Mouse (Mus musculus): Measurements from ENCODE around the gene Ptdss2. TPM values are rescaled to one million over a fixed set of nuclear protein-coding genes. Genes with fewer than 3 reads are reported as not detected.

The Ptdss2 gene
- polyA plus RNA-seq, 1 experiment from 2014 or later, result 136 TPM

- ATAC-seq (ENCODE audit: low read depth), result peak; percentile 61
- no peak overlapping the region for H3K9ac ChIP-seq (ENCODE audit: low read depth, low read length)
- H3K9me3 ChIP-seq (replicated peaks; ENCODE audit: control insufficient read depth, low read length), result no peaks in the 10 kb centered on the region
- WGBS (ENCODE audit: insufficient replicate concordance), result 75% methylated on average over 9 of the region's 9 CpGs
- H3K4me3 ChIP-seq (ENCODE audit: low read depth, low read length), result no peak overlapping the region
- H3K36me3 ChIP-seq (ENCODE audit: control insufficient read depth, insufficient read depth), result no peaks in the 10 kb centered on the region
- peaks cover 24% of the 10 kb centered on the region for H3K4me1 ChIP-seq (ENCODE audit: control insufficient read depth, low read depth, low read length)
- H3K4me2 ChIP-seq (ENCODE audit: low read depth, low read length), result no peak overlapping the region
- H3K27me3 ChIP-seq (ENCODE audit: control insufficient read depth, insufficient read depth, low read depth, low read length), result 0 out of 2 replicates have a peak, but pooled peaks cover 3% of the 10 kb centered on the region
- no peak overlapping the region for H3K27ac ChIP-seq (ENCODE audit: low read length)
These were observed 6.3 kb upstream of the Ptdss2 start for GRCm38 (mm10) chr7:141115874-141116273.

- Histone ChIP-seq H3K9me3 (replicated peaks; ENCODE audit: control insufficient read depth, low read length) (no peaks in the 10 kb centered on the region), H3K27ac (ENCODE audit: low read length) (no peak within 1 kb of the TSS), H3K4me1 (ENCODE audit: control insufficient read depth, low read depth, low read length) (peaks cover 38% of the 10 kb centered on the region), H3K27me3 (ENCODE audit: control insufficient read depth, insufficient read depth, low read depth, low read length) (0 out of 2 replicates have a peak, but pooled peaks cover 3% of the 10 kb centered on the region), H3K36me3 (ENCODE audit: control insufficient read depth, insufficient read depth) (no peaks in the 10 kb centered on the region), H3K9ac (ENCODE audit: low read depth, low read length) (no peak within 1 kb of the TSS; the same call in 1 of the 2 replicates), H3K4me2 (ENCODE audit: low read depth, low read length) (no peak within 1 kb of the TSS), H3K4me3 (ENCODE audit: low read depth, low read length) (no peak within 1 kb of the TSS)
- no peak for ATAC-seq (ENCODE audit: low read depth)
- WGBS (ENCODE audit: insufficient replicate concordance), result 38% methylated on average over 9 of the region's 9 CpGs
These were observed 4.5 kb upstream of the Ptdss2 start, which contains the start of gene Ano9 for GRCm38 (mm10) chr7:141117636-141118035. Gene Ano9, minus strand, starts transcription at chr7:141117806.

- no peaks in the 10 kb centered on the region for H3K27me3 ChIP-seq (ENCODE audit: control insufficient read depth, insufficient read depth, low read depth, low read length)
- no peak for ATAC-seq (ENCODE audit: low read depth)
- no peak overlapping the region for H3K9ac ChIP-seq (ENCODE audit: low read depth, low read length)
- H3K36me3 ChIP-seq (ENCODE audit: control insufficient read depth, insufficient read depth), result no peaks in the 10 kb centered on the region
- H3K27ac ChIP-seq (ENCODE audit: low read length), result no peak overlapping the region; the same call in 1 of the 2 replicates
- H3K4me2 ChIP-seq (ENCODE audit: low read depth, low read length), result no peak overlapping the region
- peaks cover 50% of the 10 kb centered on the region for H3K4me1 ChIP-seq (ENCODE audit: control insufficient read depth, low read depth, low read length)
- H3K9me3 ChIP-seq (replicated peaks; ENCODE audit: control insufficient read depth, low read length), result no peaks in the 10 kb centered on the region
- no peak overlapping the region for H3K4me3 ChIP-seq (ENCODE audit: low read depth, low read length)
- WGBS (ENCODE audit: insufficient replicate concordance), result 42% methylated on average over 3 of the region's 3 CpGs
These were observed 2.7 kb upstream of the Ptdss2 start for GRCm38 (mm10) chr7:141119487-141119886.

- peaks cover 61% of the 10 kb centered on the region for H3K4me1 ChIP-seq (ENCODE audit: control insufficient read depth, low read depth, low read length)
- WGBS (ENCODE audit: insufficient replicate concordance), result 61% methylated on average over 3 of the region's 3 CpGs
- peak overlapping the region; percentile 77 for H3K27ac ChIP-seq (ENCODE audit: low read length)
- H3K4me2 ChIP-seq (ENCODE audit: low read depth, low read length), result no peak overlapping the region
- no peaks in the 10 kb centered on the region for H3K36me3 ChIP-seq (ENCODE audit: control insufficient read depth, insufficient read depth)
- no peak for ATAC-seq (ENCODE audit: low read depth)
- no peak overlapping the region for H3K9ac ChIP-seq (ENCODE audit: low read depth, low read length)
- H3K27me3 ChIP-seq (ENCODE audit: control insufficient read depth, insufficient read depth, low read depth, low read length), result no peaks in the 10 kb centered on the region
- H3K9me3 ChIP-seq (replicated peaks; ENCODE audit: control insufficient read depth, low read length), result no peaks in the 10 kb centered on the region
- H3K4me3 ChIP-seq (ENCODE audit: low read depth, low read length), result no peak overlapping the region
These were observed 1.6 kb upstream of the Ptdss2 start for GRCm38 (mm10) chr7:141120605-141121004.

GRCm38 (mm10) chr7:141121051-141121531 lies 1.1 kb upstream of the Ptdss2 start:
- H3K27me3 ChIP-seq (ENCODE audit: control insufficient read depth, insufficient read depth, low read depth, low read length), result no peaks in the 10 kb centered on the region
- H3K9me3 ChIP-seq (replicated peaks; ENCODE audit: control insufficient read depth, low read length), result no peaks in the 10 kb centered on the region
- WGBS (ENCODE audit: insufficient replicate concordance), result 63% methylated on average over 5 of the region's 5 CpGs
- no peak overlapping the region for H3K4me2 ChIP-seq (ENCODE audit: low read depth, low read length)
- no peak overlapping the region for H3K9ac ChIP-seq (ENCODE audit: low read depth, low read length)
- peaks cover 65% of the 10 kb centered on the region for H3K4me1 ChIP-seq (ENCODE audit: control insufficient read depth, low read depth, low read length)
- no peaks in the 10 kb centered on the region for H3K36me3 ChIP-seq (ENCODE audit: control insufficient read depth, insufficient read depth)
- no peak for ATAC-seq (ENCODE audit: low read depth)
- no peak overlapping the region for H3K4me3 ChIP-seq (ENCODE audit: low read depth, low read length)
- peak overlapping the region; percentile 77 for H3K27ac ChIP-seq (ENCODE audit: low read length)

- H3K4me3 ChIP-seq (ENCODE audit: low read depth, low read length), result peak overlapping the region; percentile 76
- WGBS (ENCODE audit: insufficient replicate concordance), result under 1% methylated on average over 29 of the region's 29 CpGs
- no peaks in the 10 kb centered on the region for H3K36me3 ChIP-seq (ENCODE audit: control insufficient read depth, insufficient read depth)
- H3K27ac ChIP-seq (ENCODE audit: low read length), result peak overlapping the region; percentile 94
- H3K4me2 ChIP-seq (ENCODE audit: low read depth, low read length), result peak overlapping the region; percentile 94
- H3K27me3 ChIP-seq (ENCODE audit: control insufficient read depth, insufficient read depth, low read depth, low read length), result no peaks in the 10 kb centered on the region
- peaks cover 78% of the 10 kb centered on the region for H3K4me1 ChIP-seq (ENCODE audit: control insufficient read depth, low read depth, low read length)
- H3K9me3 ChIP-seq (replicated peaks; ENCODE audit: control insufficient read depth, low read length), result no peaks in the 10 kb centered on the region
- peak; percentile 99 for ATAC-seq (ENCODE audit: low read depth)
- peak overlapping the region; percentile 79 for H3K9ac ChIP-seq (ENCODE audit: low read depth, low read length)
These were observed 721 bp downstream of the Ptdss2 start for GRCm38 (mm10) chr7:141122689-141123516.

GRCm38 (mm10) chr7:141123517-141123856 lies 1.3 kb downstream of the Ptdss2 start:
- peaks cover 77% of the 10 kb centered on the region for H3K4me1 ChIP-seq (ENCODE audit: control insufficient read depth, low read depth, low read length)
- no peaks in the 10 kb centered on the region for H3K36me3 ChIP-seq (ENCODE audit: control insufficient read depth, insufficient read depth)
- no peaks in the 10 kb centered on the region for H3K9me3 ChIP-seq (replicated peaks; ENCODE audit: control insufficient read depth, low read length)
- no peaks in the 10 kb centered on the region for H3K27me3 ChIP-seq (ENCODE audit: control insufficient read depth, insufficient read depth, low read depth, low read length)
- ATAC-seq (ENCODE audit: low read depth), result no peak; the same call in 1 of the 2 replicates
- H3K9ac ChIP-seq (ENCODE audit: low read depth, low read length), result peak overlapping the region; percentile 79
- peak overlapping the region; percentile 94 for H3K27ac ChIP-seq (ENCODE audit: low read length)
- H3K4me2 ChIP-seq (ENCODE audit: low read depth, low read length), result peak overlapping the region; percentile 94
- 5% methylated on average over 15 of the region's 15 CpGs for whole genome bisulfite sequencing (ENCODE audit: insufficient replicate concordance)
- H3K4me3 ChIP-seq (ENCODE audit: low read depth, low read length), result peak overlapping the region; percentile 76

GRCm38 (mm10) chr7:141131024-141131820 lies 9.0 kb downstream of the Ptdss2 start:
- peak; percentile 90 for ATAC-seq (ENCODE audit: low read depth)
- H3K4me2 ChIP-seq (ENCODE audit: low read depth, low read length), result peak overlapping the region; percentile 79
- H3K27me3 ChIP-seq (ENCODE audit: control insufficient read depth, insufficient read depth, low read depth, low read length), result no peaks in the 10 kb centered on the region
- H3K27ac ChIP-seq (ENCODE audit: low read length), result peak overlapping the region; percentile 99
- peaks cover 19% of the 10 kb centered on the region for H3K36me3 ChIP-seq (ENCODE audit: control insufficient read depth, insufficient read depth)
- no peaks in the 10 kb centered on the region for H3K9me3 ChIP-seq (replicated peaks; ENCODE audit: control insufficient read depth, low read length)
- H3K4me3 ChIP-seq (ENCODE audit: low read depth, low read length), result peak overlapping the region; percentile 92
- peaks cover 69% of the 10 kb centered on the region for H3K4me1 ChIP-seq (ENCODE audit: control insufficient read depth, low read depth, low read length)
- H3K9ac ChIP-seq (ENCODE audit: low read depth, low read length), result peak overlapping the region; percentile 98
- under 1% methylated on average over 59 of the region's 59 CpGs for WGBS (ENCODE audit: insufficient replicate concordance)
